Mouse (Mus musculus) lung, embryonic 15.5 days (tissue): ENCODE measurements at regions not wholly inside any gene's neighbourhood (a gene's known extent, or its start where the extent isn't known, plus 50 kb on each side); places are given as distances from the start of the nearest gene placed in this dataset.

Source experiments
- ATAC-seq: fragments of 200-750 bp; cut with Nextera tagmentation; 2 replicates; pipeline ENCODE4 v1.8.0; 2017; ENCODE audit warnings: moderate number of reproducible peaks, borderline replicate concordance; ENCODE audit not compliant: low FRiP score, low TSS enrichment; ENCODE audit errors: extremely low read depth
- H3K27ac ChIP-seq: fragments of 300-500 bp; sonication (generic); 2 replicates; pipeline ENCODE4 v1.5.1; 2015; ENCODE audit warnings: moderate library complexity, mild to moderate bottlenecking, inconsistent platforms
- H3K27me3 ChIP-seq: fragments of 300-500 bp; sonication (generic); 2 replicates; pipeline ENCODE4 v1.6.1; 2015; ENCODE audit warnings: inconsistent platforms
- H3K36me3 ChIP-seq: fragments of 300-500 bp; sonication (generic); 2 replicates; pipeline ENCODE4 v1.6.1; 2015; ENCODE audit warnings: inconsistent platforms
- H3K4me1 ChIP-seq: fragments of 300-500 bp; sonication (generic); 2 replicates; pipeline ENCODE4 v1.6.1; 2015; ENCODE audit warnings: inconsistent platforms
- H3K4me2 ChIP-seq: fragments of 300-500 bp; sonication (generic); 2 replicates; pipeline ENCODE4 v1.6.1; 2015; ENCODE audit warnings: inconsistent platforms, mild to moderate bottlenecking, moderate library complexity
- H3K4me3 ChIP-seq: fragments of 300-500 bp; sonication (generic); 2 replicates; pipeline ENCODE4 v1.5.1; 2015; ENCODE audit warnings: mild to moderate bottlenecking, inconsistent platforms
- H3K9ac ChIP-seq: fragments of 300-500 bp; sonication (generic); 2 replicates; pipeline ENCODE4 v1.6.1; 2015; ENCODE audit warnings: inconsistent platforms
- H3K9me3 ChIP-seq: fragments of 300-500 bp; sonication (generic); 2 replicates; pipeline ENCODE4 v1.6.1; 2016; ENCODE audit warnings: inconsistent platforms
- WGBS: fragments of 180-500 bp; shearing (Covaris S2); methylation state at CpG from one replicate; pipeline ENCODE4 v1.1.7; 2015; 5-methylcytosine and 5-hydroxymethylcytosine counted together

GRCm38 (mm10) chr9:22937686-22938391 is 285.0 kb upstream of the Bmper start:
- H3K4me1 ChIP-seq, result no peaks in the 10 kb centered on the region
- WGBS, result 82% methylated on average over 7 of the region's 7 CpGs
- no peak overlapping the region for H3K27ac ChIP-seq
- no peak overlapping the region for H3K4me2 ChIP-seq
- no peaks in the 10 kb centered on the region for H3K36me3 ChIP-seq
- H3K27me3 ChIP-seq, result no peaks in the 10 kb centered on the region
- no peak overlapping the region for H3K4me3 ChIP-seq
- no peaks in the 10 kb centered on the region for H3K9me3 ChIP-seq
- no peak overlapping the region for H3K9ac ChIP-seq
- ATAC-seq, result no peak

- H3K4me1 ChIP-seq, result no peaks in the 10 kb centered on the region
- H3K9me3 ChIP-seq, result no peaks in the 10 kb centered on the region
- no peak for ATAC-seq
- no peak overlapping the region for H3K27ac ChIP-seq
- H3K9ac ChIP-seq, result no peak overlapping the region
- H3K36me3 ChIP-seq, result no peaks in the 10 kb centered on the region
- H3K27me3 ChIP-seq, result no peaks in the 10 kb centered on the region
- H3K4me3 ChIP-seq, result no peak overlapping the region
- H3K4me2 ChIP-seq, result no peak overlapping the region
- WGBS, result 73% methylated on average over 6 of the region's 6 CpGs
Measured at GRCm38 (mm10) chr9:22944992-22945391, 277.9 kb upstream of the Bmper start.

DNA sequence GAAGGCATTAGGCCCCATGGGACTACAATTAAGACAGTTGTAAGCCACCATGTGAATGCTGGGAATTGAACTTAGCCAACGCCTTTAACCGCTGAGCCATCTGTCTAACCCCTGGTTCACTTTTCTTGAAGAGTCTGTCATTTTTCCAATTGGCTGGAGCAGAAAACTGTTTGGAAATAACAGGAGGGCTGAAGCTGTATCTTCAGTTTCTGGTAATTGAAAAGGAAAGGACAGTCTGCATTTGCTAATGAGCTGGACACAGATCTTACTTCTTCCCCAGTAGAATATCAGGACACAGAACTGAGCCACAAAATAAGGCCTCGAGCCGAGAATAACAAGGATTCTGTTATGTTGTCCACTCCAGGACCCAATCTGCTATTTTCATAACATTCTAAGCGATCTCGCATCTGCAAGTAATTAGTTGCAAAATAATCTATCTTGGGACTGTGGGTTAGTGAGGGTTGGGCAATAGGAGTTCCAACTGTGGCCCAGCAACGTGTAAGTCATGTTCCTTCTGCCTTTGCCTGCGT is 277.4 kb upstream of the Bmper start:
- no peaks in the 10 kb centered on the region for H3K27me3 ChIP-seq
- H3K9me3 ChIP-seq, result no peaks in the 10 kb centered on the region
- no peak overlapping the region for H3K4me2 ChIP-seq
- H3K36me3 ChIP-seq, result no peaks in the 10 kb centered on the region
- H3K27ac ChIP-seq, result no peak overlapping the region
- no peak for ATAC-seq
- 78% methylated on average over 8 of the region's 8 CpGs for whole genome bisulfite sequencing
- H3K4me3 ChIP-seq, result no peak overlapping the region
- H3K4me1 ChIP-seq, result no peaks in the 10 kb centered on the region
- H3K9ac ChIP-seq, result no peak overlapping the region

- Histone ChIP-seq H3K27ac (no peak overlapping the region), H3K27me3 (no peaks in the 10 kb centered on the region), H3K4me1 (no peaks in the 10 kb centered on the region), H3K36me3 (no peaks in the 10 kb centered on the region), H3K9ac (no peak overlapping the region), H3K9me3 (no peaks in the 10 kb centered on the region), H3K4me3 (no peak overlapping the region), H3K4me2 (no peak overlapping the region)
- no peak for ATAC-seq
- WGBS, result 70% methylated on average over 16 of the region's 16 CpGs
Measured at GRCm38 (mm10) chr9:22952571-22953442, 270.1 kb upstream of the Bmper start.

DNA sequence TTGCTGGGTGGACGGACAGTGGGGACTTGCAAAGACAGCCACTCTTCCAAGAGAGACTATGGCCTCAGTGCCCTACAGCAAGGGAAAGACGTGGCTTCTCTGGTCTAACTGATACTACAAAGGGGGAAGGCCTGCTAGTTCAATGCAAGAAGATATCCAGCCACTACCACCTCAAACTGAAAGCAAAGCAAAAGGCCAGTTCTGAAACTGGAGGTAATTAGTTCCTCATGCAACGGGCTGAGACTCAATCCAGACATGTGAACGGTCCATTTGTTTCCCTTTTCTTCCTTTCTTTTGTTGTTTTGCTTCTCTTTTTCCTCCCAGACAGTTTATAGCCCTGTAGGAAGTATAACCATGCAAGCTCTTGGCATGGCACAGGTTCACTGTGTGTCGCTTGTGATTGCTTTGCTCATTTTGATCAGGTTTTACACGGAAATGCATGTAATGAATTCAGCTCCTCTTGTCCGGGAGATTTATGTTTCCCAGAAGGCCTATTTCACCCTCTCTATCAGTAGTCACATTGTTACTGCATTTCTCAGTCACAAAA is 260.5 kb upstream of the Bmper start:
- Histone ChIP-seq H3K27ac (no peak overlapping the region), H3K9ac (no peak overlapping the region), H3K4me3 (no peak overlapping the region), H3K27me3 (no peaks in the 10 kb centered on the region), H3K36me3 (no peaks in the 10 kb centered on the region), H3K4me2 (no peak overlapping the region), H3K4me1 (no peaks in the 10 kb centered on the region), H3K9me3 (no peaks in the 10 kb centered on the region)
- 72% methylated on average over 7 of the region's 7 CpGs for WGBS
- ATAC-seq, result no peak

DNA sequence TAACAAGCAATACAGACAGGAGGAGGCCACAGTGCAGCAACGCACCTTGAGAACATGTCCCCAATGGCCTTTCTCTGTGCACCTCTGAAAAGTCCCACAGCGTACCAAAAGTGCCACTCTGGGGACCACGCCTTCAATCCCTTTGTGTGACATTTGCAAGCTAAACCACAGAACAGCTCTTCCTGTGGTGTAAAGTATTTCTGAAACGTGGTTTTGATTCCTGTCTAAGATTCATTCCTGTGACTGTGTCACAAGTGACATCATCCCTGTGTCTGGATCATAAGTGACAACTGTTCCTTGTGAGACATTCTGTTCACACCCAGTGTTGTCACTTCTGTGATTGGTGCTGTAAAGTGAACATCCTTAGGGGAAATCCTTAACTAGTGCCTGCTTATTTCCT is 251.6 kb upstream of the Bmper start:
- Histone ChIP-seq H3K4me1 (no peaks in the 10 kb centered on the region), H3K27me3 (no peaks in the 10 kb centered on the region), H3K9ac (no peak overlapping the region), H3K36me3 (no peaks in the 10 kb centered on the region), H3K4me2 (no peak overlapping the region), H3K4me3 (no peak overlapping the region), H3K27ac (no peak overlapping the region), H3K9me3 (no peaks in the 10 kb centered on the region)
- no peak for ATAC-seq
- WGBS, result 81% methylated on average over 4 of the region's 4 CpGs

GRCm38 (mm10) chr9:22976748-22977147 is 246.1 kb upstream of the Bmper start:
- Histone ChIP-seq H3K27me3 (no peaks in the 10 kb centered on the region), H3K4me1 (no peaks in the 10 kb centered on the region), H3K4me2 (no peak overlapping the region), H3K9ac (no peak overlapping the region), H3K9me3 (no peaks in the 10 kb centered on the region), H3K36me3 (no peaks in the 10 kb centered on the region), H3K4me3 (no peak overlapping the region), H3K27ac (no peak overlapping the region)
- ATAC-seq, result no peak
- WGBS, result 58% methylated on average over 9 of the region's 9 CpGs

GRCm38 (mm10) chr9:22979627-22980026 is 243.2 kb upstream of the Bmper start:
- no peak overlapping the region for H3K4me2 ChIP-seq
- no peak for ATAC-seq
- no peak overlapping the region for H3K4me3 ChIP-seq
- no peaks in the 10 kb centered on the region for H3K4me1 ChIP-seq
- H3K9me3 ChIP-seq, result no peaks in the 10 kb centered on the region
- H3K27me3 ChIP-seq, result no peaks in the 10 kb centered on the region
- H3K27ac ChIP-seq, result no peak overlapping the region
- H3K36me3 ChIP-seq, result no peaks in the 10 kb centered on the region
- WGBS, result 72% methylated on average over 5 of the region's 5 CpGs
- no peak overlapping the region for H3K9ac ChIP-seq

- H3K4me2 ChIP-seq, result no peak overlapping the region
- H3K36me3 ChIP-seq, result no peaks in the 10 kb centered on the region
- no peak overlapping the region for H3K4me3 ChIP-seq
- H3K4me1 ChIP-seq, result no peaks in the 10 kb centered on the region
- no peak for ATAC-seq
- no peaks in the 10 kb centered on the region for H3K27me3 ChIP-seq
- H3K9ac ChIP-seq, result no peak overlapping the region
- no peak overlapping the region for H3K27ac ChIP-seq
- 76% methylated on average over 6 of the region's 6 CpGs for WGBS
- no peaks in the 10 kb centered on the region for H3K9me3 ChIP-seq
Measured at GRCm38 (mm10) chr9:22989508-22989907, 233.4 kb upstream of the Bmper start.

- no peaks in the 10 kb centered on the region for H3K4me1 ChIP-seq
- no peak overlapping the region for H3K27ac ChIP-seq
- WGBS, result 65% methylated on average over 5 of the region's 5 CpGs
- H3K36me3 ChIP-seq, result no peaks in the 10 kb centered on the region
- no peak overlapping the region for H3K4me3 ChIP-seq
- no peaks in the 10 kb centered on the region for H3K27me3 ChIP-seq
- no peak overlapping the region for H3K9ac ChIP-seq
- no peaks in the 10 kb centered on the region for H3K9me3 ChIP-seq
- no peak overlapping the region for H3K4me2 ChIP-seq
- no peak for ATAC-seq
Measured at GRCm38 (mm10) chr9:22993531-22993930, 229.3 kb upstream of the Bmper start.

- H3K9me3 ChIP-seq, result no peaks in the 10 kb centered on the region
- H3K27ac ChIP-seq, result no peak overlapping the region
- 68% methylated on average over 9 of the region's 9 CpGs for WGBS
- H3K4me3 ChIP-seq, result no peak overlapping the region
- H3K36me3 ChIP-seq, result no peaks in the 10 kb centered on the region
- no peak overlapping the region for H3K9ac ChIP-seq
- H3K27me3 ChIP-seq, result no peaks in the 10 kb centered on the region
- no peak overlapping the region for H3K4me2 ChIP-seq
- no peaks in the 10 kb centered on the region for H3K4me1 ChIP-seq
- ATAC-seq, result no peak
Measured at GRCm38 (mm10) chr9:22995564-22995963, 227.3 kb upstream of the Bmper start.

GRCm38 (mm10) chr9:22998306-22998705 is 224.6 kb upstream of the Bmper start:
- Histone ChIP-seq H3K4me1 (no peaks in the 10 kb centered on the region), H3K4me2 (no peak overlapping the region), H3K9ac (no peak overlapping the region), H3K36me3 (no peaks in the 10 kb centered on the region), H3K27me3 (no peaks in the 10 kb centered on the region), H3K27ac (no peak overlapping the region), H3K9me3 (no peaks in the 10 kb centered on the region), H3K4me3 (no peak overlapping the region)
- 77% methylated on average over 6 of the region's 6 CpGs for WGBS
- no peak for ATAC-seq
